Mouse (Mus musculus) spleen, postnatal 36 days (tissue): ENCODE measurements around the gene Arl9.
"Not testable (repeated sequence)": the region's sequence is repeated elsewhere in the genome, so short reads cannot be mapped to it uniquely, and the experiment has no call there.

Source experiments
- DNase-seq, 2 experiments: peaks; one replicate each; pipeline ENCODE4 v3.0.0; 2022; ENCODE audit warnings: low spot score in 2 of 2, mixed read lengths in 1 of 2

Gene Arl9

GRCm38 (mm10) chr5:77004051-77004821, at the start of gene Arl9:
TSS of gene Arl9 (plus strand) at chr5:77004055.
- no peak for DNase-seq

- DNase-seq = no peak
Observed at GRCm38 (mm10) chr5:76954271-76954900, 49.5 kb upstream of the Arl9 start.

- no peak for DNase-seq
Observed at GRCm38 (mm10) chr5:76955474-76955873, 48.4 kb upstream of the Arl9 start.

GRCm38 (mm10) chr5:76957954-76958353, 45.9 kb upstream of the Arl9 start:
- no peak for DNase-seq

GRCm38 (mm10) chr5:76959587-76959986, 44.3 kb upstream of the Arl9 start:
- no peak for DNase-seq

- no peak for DNase-seq
Observed at GRCm38 (mm10) chr5:76962545-76962944, 41.3 kb upstream of the Arl9 start.

GRCm38 (mm10) chr5:76964651-76965050, 39.2 kb upstream of the Arl9 start:
- DNase-seq = no peak

- no peak for DNase-seq
Observed at GRCm38 (mm10) chr5:76969250-76969649, 34.6 kb upstream of the Arl9 start.

- DNase-seq = not testable (repeated sequence)
Observed at GRCm38 (mm10) chr5:76971115-76971514, 32.7 kb upstream of the Arl9 start.

- no peak for DNase-seq
Observed at GRCm38 (mm10) chr5:76973488-76973887, 30.4 kb upstream of the Arl9 start.

GRCm38 (mm10) chr5:76974207-76974553, 29.7 kb upstream of the Arl9 start:
- DNase-seq = no peak

- DNase-seq = peak; percentile 78 to 80
Observed at GRCm38 (mm10) chr5:76974554-76975285, 29.1 kb upstream of the Arl9 start, which contains the start of gene Srp72. TSS of gene Srp72 (plus strand) at chr5:76974683.

- no peak for DNase-seq
Observed at GRCm38 (mm10) chr5:76975736-76976135, 28.1 kb upstream of the Arl9 start.

- DNase-seq = no peak
Observed at GRCm38 (mm10) chr5:76984015-76984414, 19.8 kb upstream of the Arl9 start.

GRCm38 (mm10) chr5:76990789-76991188, 13.1 kb upstream of the Arl9 start:
- no peak for DNase-seq

GRCm38 (mm10) chr5:76993174-76993814, 10.6 kb upstream of the Arl9 start:
- DNase-seq = peak; percentile 22 to 49

GRCm38 (mm10) chr5:76998416-76998815, 5.4 kb upstream of the Arl9 start:
- no peak for DNase-seq

GRCm38 (mm10) chr5:77001192-77001591, 2.7 kb upstream of the Arl9 start:
- DNase-seq = no peak

GRCm38 (mm10) chr5:77010352-77010751, 6.5 kb downstream of the Arl9 start:
- no peak for DNase-seq

- no peak for DNase-seq
Observed at GRCm38 (mm10) chr5:77011082-77011481, 7.2 kb downstream of the Arl9 start.

- peak; percentile 28 to 38 for DNase-seq
Observed at GRCm38 (mm10) chr5:77013171-77013570, 9.3 kb downstream of the Arl9 start.
